Mouse (Mus musculus): Measurements from ENCODE around the gene Veph1. TPM values are rescaled to one million over a fixed set of nuclear protein-coding genes. Genes with fewer than 3 reads are reported as not detected.

Veph1 gene
- polyA plus RNA-seq, 1 experiment from 2014 or later: 0.05 TPM

- no peaks in the 10 kb centered on the region for H3K9me3 ChIP-seq (replicated peaks)
- ATAC-seq: no peak
- 61% methylated on average over 5 of the region's 5 CpGs for WGBS (ENCODE audit: insufficient replicate concordance)
Measured at GRCm38 (mm10) chr3:66040857-66041494, 255.7 kb downstream of the Veph1 start.

GRCm38 (mm10) chr3:66035226-66035625 lies 261.4 kb downstream of the Veph1 start:
- no peaks in the 10 kb centered on the region for H3K9me3 ChIP-seq (replicated peaks)
- no peak overlapping the region for H3K4me3 ChIP-seq
- H3K9ac ChIP-seq: no peak overlapping the region
- H3K4me2 ChIP-seq: no peak overlapping the region
- ATAC-seq: no peak
- H3K27me3 ChIP-seq (replicated peaks): no peaks in the 10 kb centered on the region
- no peaks in the 10 kb centered on the region for H3K36me3 ChIP-seq
- 68% methylated on average over 5 of the region's 5 CpGs for WGBS (ENCODE audit: insufficient replicate concordance)
- no peaks in the 10 kb centered on the region for H3K4me1 ChIP-seq
- no peak overlapping the region for H3K27ac ChIP-seq

More at GRCm38 (mm10) chr3:66040857-66041494, 255.7 kb downstream of the Veph1 start:
- no peak overlapping the region for H3K9ac ChIP-seq
- H3K27ac ChIP-seq: no peak overlapping the region
- H3K4me2 ChIP-seq: no peak overlapping the region
- no peaks in the 10 kb centered on the region for H3K27me3 ChIP-seq (replicated peaks)
- H3K4me3 ChIP-seq: no peak overlapping the region
- H3K4me1 ChIP-seq: no peaks in the 10 kb centered on the region
- no peaks in the 10 kb centered on the region for H3K36me3 ChIP-seq

GRCm38 (mm10) chr3:66033346-66033745 lies 263.3 kb downstream of the Veph1 start:
- no peak for ATAC-seq
- Histone ChIP-seq H3K9me3 (replicated peaks) (no peaks in the 10 kb centered on the region), H3K9ac (no peak overlapping the region), H3K27ac (no peak overlapping the region), H3K36me3 (no peaks in the 10 kb centered on the region), H3K4me2 (no peak overlapping the region), H3K4me1 (no peaks in the 10 kb centered on the region), H3K27me3 (replicated peaks) (no peaks in the 10 kb centered on the region), H3K4me3 (no peak overlapping the region)
- 54% methylated on average over 2 of the region's 2 CpGs for WGBS (ENCODE audit: insufficient replicate concordance)

DNA sequence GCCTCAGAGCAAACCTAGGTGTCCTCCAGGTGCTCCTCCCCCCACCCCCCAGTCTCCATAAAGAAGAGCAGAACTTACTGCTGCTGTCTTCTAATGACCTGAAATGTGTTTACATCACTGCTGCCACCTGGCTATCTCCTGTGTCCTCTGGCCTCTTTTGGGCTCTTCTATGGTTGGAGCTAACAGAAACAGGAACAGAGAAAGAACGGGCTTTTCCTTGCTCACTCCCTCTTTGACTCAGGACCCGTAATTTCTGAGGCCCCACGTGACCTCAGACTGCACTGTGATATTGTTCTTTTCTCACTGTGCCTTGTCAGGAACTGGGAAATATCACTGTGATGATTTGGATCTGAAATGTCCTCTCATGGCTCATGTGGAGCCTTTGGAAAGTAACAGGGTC lies 271.2 kb downstream of the Veph1 start:
- H3K9ac ChIP-seq: no peak overlapping the region
- no peak for ATAC-seq
- no peak overlapping the region for H3K4me2 ChIP-seq
- no peak overlapping the region for H3K27ac ChIP-seq
- no peaks in the 10 kb centered on the region for H3K27me3 ChIP-seq (replicated peaks)
- H3K36me3 ChIP-seq: no peaks in the 10 kb centered on the region
- no peaks in the 10 kb centered on the region for H3K4me1 ChIP-seq
- no peaks in the 10 kb centered on the region for H3K9me3 ChIP-seq (replicated peaks)
- 66% methylated on average over 3 of the region's 3 CpGs for WGBS (ENCODE audit: insufficient replicate concordance)
- no peak overlapping the region for H3K4me3 ChIP-seq

DNA sequence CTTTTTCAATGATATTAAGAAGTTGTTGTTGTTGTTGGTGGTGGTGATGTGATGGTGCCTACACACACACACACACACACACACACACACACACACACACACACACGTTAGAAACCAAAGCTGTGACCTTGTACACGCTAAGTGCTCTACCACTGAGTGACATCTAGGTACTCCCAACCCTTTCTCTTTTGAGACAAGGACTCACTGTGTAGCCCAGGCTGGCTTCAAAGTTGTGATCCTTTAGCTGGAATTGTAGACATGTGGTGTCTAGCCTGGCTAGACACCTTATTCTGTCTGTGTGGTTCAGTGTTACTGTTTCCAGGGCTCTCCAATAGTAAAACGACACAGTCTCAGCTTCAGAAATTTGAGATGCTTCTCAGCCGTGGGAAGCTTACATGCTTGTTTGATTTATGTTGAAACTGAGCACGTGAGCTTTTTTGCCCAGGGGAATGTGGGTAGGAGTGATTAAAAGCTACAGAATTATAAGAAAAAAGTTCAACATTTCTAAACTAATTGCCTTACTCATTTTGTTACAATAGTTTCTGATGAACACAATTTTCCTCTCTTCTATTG lies 272.3 kb downstream of the Veph1 start:
- H3K4me2 ChIP-seq: no peak overlapping the region
- H3K27me3 ChIP-seq (replicated peaks): no peaks in the 10 kb centered on the region
- no peaks in the 10 kb centered on the region for H3K4me1 ChIP-seq
- H3K4me3 ChIP-seq: no peak overlapping the region
- 57% methylated on average over 5 of the region's 5 CpGs for WGBS (ENCODE audit: insufficient replicate concordance)
- H3K9me3 ChIP-seq (replicated peaks): no peaks in the 10 kb centered on the region
- no peak for ATAC-seq
- H3K27ac ChIP-seq: no peak overlapping the region
- H3K36me3 ChIP-seq: no peaks in the 10 kb centered on the region
- H3K9ac ChIP-seq: no peak overlapping the region

DNA sequence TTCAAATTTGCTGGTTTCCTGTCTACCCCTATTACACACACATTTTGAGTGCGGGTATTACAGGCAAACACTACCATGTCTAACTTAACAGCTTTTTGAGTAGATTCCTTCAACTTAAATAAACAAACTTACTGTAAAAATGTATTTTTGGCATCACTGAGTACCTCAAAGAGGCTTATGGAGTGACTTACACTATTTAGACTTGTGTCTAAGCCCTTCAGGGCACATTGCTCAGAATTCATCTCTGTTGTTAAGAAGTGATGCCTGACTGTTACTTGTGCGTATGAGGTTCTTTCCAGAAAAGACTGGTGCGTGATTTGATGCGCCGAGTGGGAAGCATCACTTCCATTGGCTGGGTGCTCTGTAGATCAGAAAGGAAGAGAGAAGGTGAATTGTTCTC lies 277.5 kb downstream of the Veph1 start:
- Histone ChIP-seq H3K4me2 (no peak overlapping the region), H3K27me3 (replicated peaks) (no peaks in the 10 kb centered on the region), H3K36me3 (no peaks in the 10 kb centered on the region), H3K27ac (no peak overlapping the region), H3K9me3 (replicated peaks) (no peaks in the 10 kb centered on the region), H3K4me1 (no peaks in the 10 kb centered on the region), H3K9ac (no peak overlapping the region), H3K4me3 (no peak overlapping the region)
- no peak for ATAC-seq
- WGBS (ENCODE audit: insufficient replicate concordance): 83% methylated on average over 5 of the region's 5 CpGs

DNA sequence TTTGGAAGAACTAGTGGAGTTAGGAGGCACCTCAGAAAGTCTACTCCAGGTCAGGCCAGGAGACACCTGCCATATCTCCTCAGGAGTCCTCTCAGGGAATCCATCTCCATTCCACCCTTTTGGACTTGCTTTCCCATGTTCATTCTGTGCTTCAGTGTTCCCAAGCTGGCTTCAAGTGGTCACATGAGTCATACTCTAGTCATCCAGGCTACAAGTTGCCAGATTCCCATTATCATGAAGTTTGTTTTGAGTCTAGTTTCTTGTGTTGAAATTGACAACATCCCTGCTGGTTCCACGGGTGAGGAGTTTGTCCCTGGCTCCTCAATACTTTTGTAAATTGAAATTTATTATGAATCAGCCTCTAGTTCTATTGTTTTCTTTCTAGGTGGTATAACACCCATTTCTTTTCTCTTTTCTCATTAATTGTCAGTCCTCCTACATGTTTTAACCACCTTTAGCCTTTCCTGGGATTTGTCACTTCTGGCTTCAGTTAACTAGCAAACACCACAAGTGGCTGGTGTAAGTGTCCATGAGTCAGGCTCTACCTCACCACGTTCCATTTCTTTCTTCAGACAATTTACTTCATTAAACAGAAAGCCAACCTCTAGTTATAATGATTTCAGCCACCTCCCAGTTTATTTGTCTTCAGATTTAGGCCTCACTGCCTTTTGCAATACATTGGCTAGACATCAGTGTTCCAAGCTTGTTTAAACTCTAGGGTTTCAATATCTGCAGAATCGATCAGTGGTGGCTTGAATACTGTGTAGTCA lies 288.8 kb downstream of the Veph1 start:
- Histone ChIP-seq H3K4me3 (no peak overlapping the region), H3K36me3 (no peaks in the 10 kb centered on the region), H3K9ac (no peak overlapping the region), H3K9me3 (replicated peaks) (no peaks in the 10 kb centered on the region), H3K4me1 (no peaks in the 10 kb centered on the region), H3K27ac (no peak overlapping the region), H3K27me3 (replicated peaks) (no peaks in the 10 kb centered on the region), H3K4me2 (no peak overlapping the region)
- WGBS (ENCODE audit: insufficient replicate concordance): 52% methylated on average over 3 of the region's 3 CpGs
- no peak for ATAC-seq

DNA sequence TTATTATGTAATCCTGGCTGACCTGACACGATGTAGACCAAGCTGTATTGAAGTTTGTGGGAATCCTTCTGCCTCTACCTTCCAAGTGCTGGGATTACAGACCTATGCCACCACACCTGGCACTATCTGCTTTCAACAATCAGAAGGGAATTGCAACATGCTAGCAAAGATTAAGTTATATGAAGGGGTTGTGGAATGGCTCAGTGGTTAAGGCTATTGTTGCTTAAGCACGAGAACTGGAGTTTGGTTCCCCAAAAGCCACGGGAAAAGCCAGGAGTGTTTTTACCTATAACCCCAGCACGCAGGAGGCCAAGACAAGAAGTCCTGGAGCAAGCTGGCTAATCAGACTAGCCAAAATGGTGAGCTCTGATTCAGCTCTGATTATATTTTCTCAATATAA lies 291.6 kb downstream of the Veph1 start:
- H3K27me3 ChIP-seq (replicated peaks): no peaks in the 10 kb centered on the region
- no peak overlapping the region for H3K4me2 ChIP-seq
- no peaks in the 10 kb centered on the region for H3K4me1 ChIP-seq
- no peaks in the 10 kb centered on the region for H3K36me3 ChIP-seq
- WGBS (ENCODE audit: insufficient replicate concordance): 55% methylated on average over 4 of the region's 4 CpGs
- ATAC-seq: no peak
- no peaks in the 10 kb centered on the region for H3K9me3 ChIP-seq (replicated peaks)
- no peak overlapping the region for H3K9ac ChIP-seq
- H3K27ac ChIP-seq: no peak overlapping the region
- no peak overlapping the region for H3K4me3 ChIP-seq

GRCm38 (mm10) chr3:66004220-66004951 lies 292.3 kb downstream of the Veph1 start:
- Histone ChIP-seq H3K27ac (no peak overlapping the region), H3K9me3 (replicated peaks) (no peaks in the 10 kb centered on the region), H3K27me3 (replicated peaks) (no peaks in the 10 kb centered on the region), H3K9ac (no peak overlapping the region), H3K4me1 (no peaks in the 10 kb centered on the region), H3K36me3 (no peaks in the 10 kb centered on the region), H3K4me3 (no peak overlapping the region), H3K4me2 (no peak overlapping the region)
- no peak for ATAC-seq
- 46% methylated on average over 7 of the region's 7 CpGs for WGBS (ENCODE audit: insufficient replicate concordance)

Other genes with a start within 250 kb of the Veph1 start
- gene Ptx3, start 76.9 kb downstream of the Veph1 start, polyA plus RNA-seq (2016; fragmentation: Nextera tagmentation; extraction: Ambion mirVana): 0.44 and 0.69 TPM in 2 replicates

Measured in liver, embryonic 12.5 days (tissue).